Mouse (Mus musculus): ENCODE results near the gene Mif4gd.
"Not testable (repeated sequence)": the region's sequence is repeated elsewhere in the genome, so short reads cannot be mapped to it uniquely, and the experiment has no call there.

DNA sequence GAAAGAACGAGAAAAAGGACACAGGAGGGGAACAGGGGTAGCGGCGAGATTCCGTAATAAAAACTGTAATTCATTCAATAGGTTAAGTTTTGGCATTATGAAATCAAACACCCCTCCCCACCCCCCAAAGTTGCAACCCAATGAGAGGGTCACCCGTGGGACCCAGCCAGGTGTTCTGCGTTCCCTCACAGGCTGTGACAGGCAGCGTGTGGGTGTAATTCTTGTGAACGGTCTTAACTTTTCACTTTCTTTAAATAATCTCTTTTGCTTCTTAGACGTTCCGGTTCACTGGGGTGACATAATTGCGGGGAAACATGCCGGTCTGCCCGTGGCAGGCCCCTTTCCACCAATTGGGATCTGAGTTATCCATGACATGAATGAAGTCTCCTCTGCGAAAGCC lies 32.7 kb upstream of the Mif4gd start:
- not testable (repeated sequence) for TF ChIP-seq POLR2A (IDR thresholded peaks at IDR 0.05; ENCODE audit: low read depth, low read length); CTCF (IDR thresholded peaks at IDR 0.05; ENCODE audit: extremely low read depth, insufficient read length, insufficient replicate concordance, low read depth, low read length)
